Mouse (Mus musculus): ENCODE data around the gene Morc3.

Morc3 gene

DNA sequence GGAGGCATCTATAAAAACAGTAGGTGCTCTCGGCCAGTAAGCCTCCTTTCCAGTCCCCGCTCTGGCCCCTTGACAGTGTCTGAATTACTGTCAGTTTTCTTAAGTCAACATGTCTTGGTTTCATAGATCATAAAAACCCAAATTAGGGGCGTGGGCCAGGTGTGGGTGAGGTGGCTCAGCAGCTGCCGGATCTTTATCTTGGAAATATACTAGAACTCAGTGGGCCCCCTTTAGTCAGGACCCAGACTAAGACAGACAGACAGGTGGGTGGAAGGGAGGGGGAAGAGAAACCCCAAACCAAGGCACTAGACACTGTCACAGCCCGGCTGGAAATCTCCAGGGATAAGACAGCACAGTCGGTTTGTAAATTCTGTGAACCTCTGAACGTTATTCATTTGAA is 91.9 kb downstream of the Morc3 start:
- no peak for DNase-seq
